Mouse (Mus musculus) ES-E14 (cell line): ENCODE measurements around the gene Kirrel2. TPM values are rescaled to one million over a fixed set of nuclear protein-coding genes. Genes with fewer than 3 reads are reported as not detected.

Experiments used
- DNase-seq: peaks from one replicate; pipeline ENCODE4 v3.0.0-alpha.2; 2013; ENCODE audit warnings: low read depth, low spot score
- H3K27ac ChIP-seq: 2 replicates; pipeline ENCODE4 v1.5.1; 2012; ENCODE audit warnings: low read depth, mild to moderate bottlenecking, low read length, moderate library complexity, mixed read lengths; ENCODE audit not compliant: poor library complexity, insufficient read depth, severe bottlenecking
- H3K36me3 ChIP-seq: 2 replicates; pipeline ENCODE4 v1.6.1; 2012; ENCODE audit warnings: mild to moderate bottlenecking, low read length, moderate library complexity, mixed read lengths; ENCODE audit not compliant: control insufficient read depth, poor library complexity, insufficient read depth, severe bottlenecking
- H3K4me1 ChIP-seq, 2 experiments: fragments of 150-350 bp in 1 of 2; sonication (generic) in 1 of 2; 2 replicates each; pipeline ENCODE4 v1.6.1; 2012; ENCODE audit warnings: low read length in 2 of 2, mild to moderate bottlenecking in 1 of 2, mixed read lengths in 1 of 2; ENCODE audit not compliant: control insufficient read depth in 2 of 2, insufficient read depth in 2 of 2, poor library complexity in 1 of 2
- H3K4me3 ChIP-seq, 2 experiments: fragments of 150-350 bp in 1 of 2; sonication (generic) in 1 of 2; 2 replicates each; pipeline ENCODE4 v1.5.1; 2012; ENCODE audit warnings: low read length in 2 of 2, low read depth in 1 of 2, mild to moderate bottlenecking in 1 of 2, mixed read lengths in 1 of 2; ENCODE audit not compliant: insufficient read depth in 1 of 2, poor library complexity in 1 of 2, severe bottlenecking in 1 of 2
- H3K9ac ChIP-seq: 2 replicates; pipeline ENCODE4 v1.6.1; 2012; ENCODE audit warnings: low read depth, mild to moderate bottlenecking, low read length, mixed read lengths; ENCODE audit not compliant: poor library complexity, insufficient read depth, severe bottlenecking
- H3K9me3 ChIP-seq: fragments of 150-350 bp; sonication (generic); 2 replicates; pipeline ENCODE4 v1.6.1; 2012; ENCODE audit warnings: low read depth, mild to moderate bottlenecking, low read length; ENCODE audit not compliant: control insufficient read depth, insufficient read depth
- CHD2 ChIP-seq: IDR thresholded peaks from 2 replicates; pipeline ENCODE4 v1.6.1; 2014; ENCODE audit warnings: mild to moderate bottlenecking, low read depth, low read length, inconsistent platforms
- HCFC1 ChIP-seq: IDR thresholded peaks from 2 replicates; pipeline ENCODE4 v1.6.1; 2012; ENCODE audit warnings: low read length, inconsistent platforms, borderline replicate concordance; ENCODE audit not compliant: insufficient read depth
- MAFK ChIP-seq: IDR thresholded peaks from 2 replicates; pipeline ENCODE4 v1.6.1; 2014; ENCODE audit warnings: mild to moderate bottlenecking, low read depth, low read length, inconsistent platforms; ENCODE audit not compliant: insufficient read depth
- ZC3H11A ChIP-seq: IDR thresholded peaks from 2 replicates; pipeline ENCODE4 v1.6.1; 2012; ENCODE audit warnings: low read depth, mild to moderate bottlenecking, inconsistent platforms, low read length, borderline replicate concordance
- ZNF384 ChIP-seq: IDR thresholded peaks from 2 replicates; pipeline ENCODE4 v1.6.1; 2012; ENCODE audit warnings: low read depth, low read length, inconsistent platforms
- in situ Hi-C, 2 experiments: fragments of 600-800 bp; cut with MboI; formaldehyde crosslinking; loops; one replicate each; pipeline ENCODE4 v1.15.1; 2025; ENCODE audit warnings: low sequenced_read_pairs in 2 of 2, inconsistent platforms in 1 of 2; ENCODE audit not compliant: unreplicated experiment in 2 of 2
- total RNA-seq: library from RNA; depleted of rRNA; stranded (reverse); fragments of 300-350 nt; gene quantifications from 2 replicates; pipeline ENCODE4 v1.2.3, GENCODE M21; 2012

Gene Kirrel2
- total RNA-seq, 1 experiment, result 10.7 TPM

GRCm38 (mm10) chr7:30474999-30475398 is 17.5 kb upstream of the Kirrel2 start:
- H3K36me3 ChIP-seq, result peaks cover 63% of the 10 kb centered on the region
- no peak overlapping the region for H3K27ac ChIP-seq
- in situ Hi-C loops, result no loop called here
- H3K9ac ChIP-seq, result no peak overlapping the region
- DNase-seq, result no peak
- H3K9me3 ChIP-seq, result no peaks in the 10 kb centered on the region
- TF ChIP-seq CHD2 (no peak), MAFK (no peak), HCFC1 (no peak), ZNF384 (no peak), ZC3H11A (no peak)
- H3K4me3 ChIP-seq, result no peak overlapping the region
- H3K4me1 ChIP-seq, result peaks cover 0 to 5% of the 10 kb centered on the region in 2 experiments; a peak in 2 of 4 replicates

GRCm38 (mm10) chr7:30472411-30472810 is 14.9 kb upstream of the Kirrel2 start:
- DNase-seq, result no peak
- H3K36me3 ChIP-seq, result peaks cover 57% of the 10 kb centered on the region
- H3K4me3 ChIP-seq, result no peak overlapping the region
- no peak overlapping the region for H3K27ac ChIP-seq
- in situ Hi-C loops, result no loop called here
- TF ChIP-seq ZC3H11A (peak; percentile 50; the same call in 1 of the 2 replicates), HCFC1 (no peak)
- H3K9me3 ChIP-seq, result no peaks in the 10 kb centered on the region
- peaks cover 3 to 10% of the 10 kb centered on the region in 2 experiments for H3K4me1 ChIP-seq
- no peak overlapping the region for H3K9ac ChIP-seq

GRCm38 (mm10) chr7:30464816-30465300 is 7.4 kb upstream of the Kirrel2 start:
- Histone ChIP-seq H3K9me3 (no peaks in the 10 kb centered on the region), H3K27ac (peak overlapping the region; percentile 96), H3K4me1 (peaks cover 6 to 26% of the 10 kb centered on the region in 2 experiments), H3K4me3 (peak overlapping the region; percentile 73 to 79), H3K36me3 (peaks cover 28% of the 10 kb centered on the region), H3K9ac (peak overlapping the region; percentile 80; the same call in 1 of the 2 replicates)
- no peak for DNase-seq
- no peak for TF ChIP-seq ZNF384
- TF ChIP-seq HCFC1, result no peak
- TF ChIP-seq CHD2, result no peak
- in situ Hi-C loops, result no loop called here

- peak overlapping the region; percentile 96 for H3K27ac ChIP-seq
- H3K36me3 ChIP-seq, result peaks cover 23% of the 10 kb centered on the region
- TF ChIP-seq MAFK, result no peak
- no peak for TF ChIP-seq CHD2
- TF ChIP-seq HCFC1, result no peak
- no peak for TF ChIP-seq ZNF384
- no peak for TF ChIP-seq ZC3H11A
- H3K4me1 ChIP-seq, result peaks cover 6 to 34% of the 10 kb centered on the region in 2 experiments
- no peaks in the 10 kb centered on the region for H3K9me3 ChIP-seq
- H3K9ac ChIP-seq, result peak overlapping the region; percentile 25; the same call in 1 of the 2 replicates
- in situ Hi-C loops, result no loop called here
- no peak for DNase-seq
- peak overlapping the region; percentile 18 to 79; a peak in 2 of 4 replicates for H3K4me3 ChIP-seq
These were observed 6.5 kb upstream of the Kirrel2 start for GRCm38 (mm10) chr7:30463996-30464395.

- in situ Hi-C loops, result no loop called here
- peak overlapping the region; percentile 96 for H3K27ac ChIP-seq
- TF ChIP-seq HCFC1 (no peak), CHD2 (no peak), ZNF384 (no peak), MAFK (no peak), ZC3H11A (no peak)
- no peak overlapping the region; the same call in 1 of the 2 replicates for H3K9ac ChIP-seq
- no peaks in the 10 kb centered on the region for H3K9me3 ChIP-seq
- peaks cover 4 to 33% of the 10 kb centered on the region in 2 experiments; a peak in 3 of 4 replicates for H3K4me1 ChIP-seq
- peaks cover 23% of the 10 kb centered on the region for H3K36me3 ChIP-seq
- H3K4me3 ChIP-seq, result peak overlapping the region; percentile 4 to 45; a peak in 2 of 4 replicates
- no peak for DNase-seq
These were observed 6.1 kb upstream of the Kirrel2 start for GRCm38 (mm10) chr7:30463568-30463967.
